Mouse (Mus musculus): ENCODE data around the gene Tenm4.

DNA sequence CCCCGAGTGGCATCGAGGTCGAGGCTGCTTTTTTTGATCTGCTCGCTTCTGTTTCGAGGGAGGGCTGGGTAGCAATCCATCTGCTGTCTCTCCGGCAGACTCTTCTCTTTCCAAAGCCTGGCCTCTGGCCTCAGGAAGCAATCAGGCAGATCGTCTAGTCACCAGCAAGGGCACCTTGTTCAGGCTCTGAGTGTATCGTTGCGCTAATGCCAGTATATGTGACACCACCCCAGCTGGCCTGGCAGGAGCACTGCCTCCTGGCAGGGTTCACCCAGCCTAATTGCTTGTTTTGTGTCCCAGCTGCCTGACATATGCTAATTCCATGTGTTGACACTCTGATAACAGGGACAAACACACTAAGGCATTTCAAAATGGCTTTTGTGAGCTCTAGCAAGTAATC, 661.5 kb downstream of the Tenm4 start:
- TF ChIP-seq CTCF (IDR thresholded peaks at IDR 0.05; ENCODE audit: borderline replicate concordance, insufficient read depth, low read depth, low read length) (no peak), POLR2A (IDR thresholded peaks at IDR 0.05; ENCODE audit: borderline replicate concordance, insufficient read depth, low read length) (no peak)
